Mouse (Mus musculus): Measurements from ENCODE around the gene Pax5. TPM values are rescaled to one million over a fixed set of nuclear protein-coding genes. Genes with fewer than 3 reads are reported as not detected.

Gene Pax5
- polyA plus RNA-seq, 1 experiment from 2014 or later = 0.06 TPM

GRCm38 (mm10) chr4:44672216-44672937 lies 37.9 kb downstream of the Pax5 start:
- Histone ChIP-seq H3K27me3 (replicated peaks) (peaks cover 40% of the 10 kb centered on the region), H3K27ac (no peak overlapping the region), H3K36me3 (no peaks in the 10 kb centered on the region), H3K4me3 (no peak overlapping the region), H3K4me1 (no peaks in the 10 kb centered on the region), H3K9me3 (replicated peaks) (no peaks in the 10 kb centered on the region), H3K9ac (no peak overlapping the region), H3K4me2 (no peak overlapping the region)
- 41% methylated on average over 10 of the region's 10 CpGs for WGBS (ENCODE audit: insufficient replicate concordance)
- ATAC-seq = no peak

GRCm38 (mm10) chr4:44671486-44671885 lies 38.8 kb downstream of the Pax5 start:
- no peak overlapping the region for H3K27ac ChIP-seq

GRCm38 (mm10) chr4:44671035-44671434 lies 39.3 kb downstream of the Pax5 start:
- Histone ChIP-seq H3K9ac (no peak overlapping the region), H3K4me3 (no peak overlapping the region), H3K27ac (no peak overlapping the region), H3K27me3 (replicated peaks) (peaks cover 53% of the 10 kb centered on the region), H3K36me3 (no peaks in the 10 kb centered on the region), H3K9me3 (replicated peaks) (no peaks in the 10 kb centered on the region), H3K4me2 (no peak overlapping the region), H3K4me1 (no peaks in the 10 kb centered on the region)
- 65% methylated on average over 2 of the region's 2 CpGs for WGBS (ENCODE audit: insufficient replicate concordance)
- ATAC-seq = no peak

More at GRCm38 (mm10) chr4:44671486-44671885, 38.8 kb downstream of the Pax5 start:
- H3K9me3 ChIP-seq (replicated peaks) = no peaks in the 10 kb centered on the region
- WGBS (ENCODE audit: insufficient replicate concordance) = 69% methylated on average over 3 of the region's 3 CpGs
- no peak overlapping the region for H3K4me3 ChIP-seq
- H3K4me2 ChIP-seq = no peak overlapping the region
- H3K36me3 ChIP-seq = no peaks in the 10 kb centered on the region
- peaks cover 49% of the 10 kb centered on the region for H3K27me3 ChIP-seq (replicated peaks)
- H3K4me1 ChIP-seq = no peaks in the 10 kb centered on the region
- ATAC-seq = no peak
- no peak overlapping the region for H3K9ac ChIP-seq

GRCm38 (mm10) chr4:44670380-44670779 lies 39.9 kb downstream of the Pax5 start:
- Histone ChIP-seq H3K36me3 (no peaks in the 10 kb centered on the region), H3K4me1 (no peaks in the 10 kb centered on the region), H3K4me2 (no peak overlapping the region), H3K27ac (no peak overlapping the region), H3K9me3 (replicated peaks) (no peaks in the 10 kb centered on the region), H3K4me3 (no peak overlapping the region), H3K27me3 (replicated peaks) (peaks cover 60% of the 10 kb centered on the region), H3K9ac (no peak overlapping the region)
- no peak for ATAC-seq
- 59% methylated on average over 4 of the region's 4 CpGs for WGBS (ENCODE audit: insufficient replicate concordance)

GRCm38 (mm10) chr4:44669485-44670181 lies 40.7 kb downstream of the Pax5 start:
- Histone ChIP-seq H3K27me3 (replicated peaks) (peaks cover 67% of the 10 kb centered on the region), H3K27ac (no peak overlapping the region), H3K9ac (no peak overlapping the region), H3K4me2 (no peak overlapping the region), H3K4me3 (no peak overlapping the region), H3K36me3 (no peaks in the 10 kb centered on the region), H3K9me3 (replicated peaks) (no peaks in the 10 kb centered on the region), H3K4me1 (no peaks in the 10 kb centered on the region)
- ATAC-seq = no peak
- WGBS (ENCODE audit: insufficient replicate concordance) = 69% methylated on average over 7 of the region's 7 CpGs

GRCm38 (mm10) chr4:44668574-44668973 lies 41.7 kb downstream of the Pax5 start:
- H3K4me2 ChIP-seq = no peak overlapping the region

GRCm38 (mm10) chr4:44668172-44668571 lies 42.1 kb downstream of the Pax5 start:
- no peak overlapping the region for H3K27ac ChIP-seq
- 48% methylated on average over 3 of the region's 3 CpGs for WGBS (ENCODE audit: insufficient replicate concordance)
- ATAC-seq = no peak

More at GRCm38 (mm10) chr4:44668574-44668973, 41.7 kb downstream of the Pax5 start:
- Histone ChIP-seq H3K27me3 (replicated peaks) (peaks cover 72% of the 10 kb centered on the region), H3K27ac (no peak overlapping the region), H3K9ac (no peak overlapping the region), H3K9me3 (replicated peaks) (no peaks in the 10 kb centered on the region), H3K4me3 (no peak overlapping the region), H3K36me3 (no peaks in the 10 kb centered on the region), H3K4me1 (no peaks in the 10 kb centered on the region; the same call in 1 of the 2 replicates)
- 45% methylated on average over 6 of the region's 6 CpGs for WGBS (ENCODE audit: insufficient replicate concordance)
- no peak for ATAC-seq

GRCm38 (mm10) chr4:44667369-44667768 lies 42.9 kb downstream of the Pax5 start:
- peaks cover 73% of the 10 kb centered on the region for H3K27me3 ChIP-seq (replicated peaks)
- H3K36me3 ChIP-seq = no peaks in the 10 kb centered on the region
- 67% methylated on average over 6 of the region's 6 CpGs for WGBS (ENCODE audit: insufficient replicate concordance)

More at GRCm38 (mm10) chr4:44668172-44668571, 42.1 kb downstream of the Pax5 start:
- Histone ChIP-seq H3K36me3 (no peaks in the 10 kb centered on the region), H3K9me3 (replicated peaks) (no peaks in the 10 kb centered on the region), H3K9ac (no peak overlapping the region), H3K27me3 (replicated peaks) (peaks cover 72% of the 10 kb centered on the region), H3K4me3 (no peak overlapping the region), H3K4me1 (no peaks in the 10 kb centered on the region; the same call in 1 of the 2 replicates), H3K4me2 (no peak overlapping the region)

GRCm38 (mm10) chr4:44664767-44665056 lies 45.6 kb downstream of the Pax5 start:
- no peak overlapping the region for H3K27ac ChIP-seq
- peak overlapping the region; percentile 65 for H3K4me2 ChIP-seq
- H3K4me3 ChIP-seq = peak overlapping the region; percentile 45
- H3K9me3 ChIP-seq (replicated peaks) = no peaks in the 10 kb centered on the region
- H3K36me3 ChIP-seq = no peaks in the 10 kb centered on the region
- ATAC-seq = no peak
- H3K27me3 ChIP-seq (replicated peaks) = peaks cover 86% of the 10 kb centered on the region
- no peaks in the 10 kb centered on the region; the same call in 1 of the 2 replicates for H3K4me1 ChIP-seq
- no peak overlapping the region for H3K9ac ChIP-seq
- WGBS (ENCODE audit: insufficient replicate concordance) = 22% methylated on average over 6 of the region's 6 CpGs

More at GRCm38 (mm10) chr4:44667369-44667768, 42.9 kb downstream of the Pax5 start:
- Histone ChIP-seq H3K4me1 (no peaks in the 10 kb centered on the region; the same call in 1 of the 2 replicates), H3K9me3 (replicated peaks) (no peaks in the 10 kb centered on the region), H3K4me2 (no peak overlapping the region), H3K4me3 (no peak overlapping the region), H3K27ac (no peak overlapping the region), H3K9ac (no peak overlapping the region)
- no peak for ATAC-seq

GRCm38 (mm10) chr4:44664004-44664766 lies 46.1 kb downstream of the Pax5 start:
- peak overlapping the region; percentile 65 for H3K4me2 ChIP-seq
- H3K27ac ChIP-seq = no peak overlapping the region
- 1% methylated on average over 81 of the region's 81 CpGs for WGBS (ENCODE audit: insufficient replicate concordance)
- H3K9ac ChIP-seq = no peak overlapping the region
- H3K4me1 ChIP-seq = no peaks in the 10 kb centered on the region; the same call in 1 of the 2 replicates
- H3K4me3 ChIP-seq = peak overlapping the region; percentile 45
- no peaks in the 10 kb centered on the region for H3K36me3 ChIP-seq
- ATAC-seq = no peak
- H3K9me3 ChIP-seq (replicated peaks) = no peaks in the 10 kb centered on the region
- H3K27me3 ChIP-seq (replicated peaks) = peaks cover 87% of the 10 kb centered on the region

GRCm38 (mm10) chr4:44663489-44663888 lies 46.8 kb downstream of the Pax5 start:
- H3K36me3 ChIP-seq = no peaks in the 10 kb centered on the region
- H3K27ac ChIP-seq = no peak overlapping the region
- H3K27me3 ChIP-seq (replicated peaks) = peaks cover 88% of the 10 kb centered on the region
- no peak overlapping the region for H3K4me3 ChIP-seq
- H3K4me1 ChIP-seq = no peaks in the 10 kb centered on the region; the same call in 1 of the 2 replicates
- peak overlapping the region; percentile 65; the same call in 1 of the 2 replicates for H3K4me2 ChIP-seq
- ATAC-seq = no peak
- H3K9me3 ChIP-seq (replicated peaks) = no peaks in the 10 kb centered on the region
- WGBS (ENCODE audit: insufficient replicate concordance) = 25% methylated on average over 10 of the region's 10 CpGs
- no peak overlapping the region for H3K9ac ChIP-seq

GRCm38 (mm10) chr4:44645181-44645580 lies 65.1 kb downstream of the Pax5 start:
- Histone ChIP-seq H3K4me1 (no peaks in the 10 kb centered on the region), H3K36me3 (no peaks in the 10 kb centered on the region), H3K27ac (no peak overlapping the region), H3K9ac (no peak overlapping the region), H3K4me3 (no peak overlapping the region), H3K9me3 (replicated peaks) (no peaks in the 10 kb centered on the region), H3K27me3 (replicated peaks) (no peaks in the 10 kb centered on the region), H3K4me2 (no peak overlapping the region)
- no peak for ATAC-seq
- 77% methylated on average over 4 of the region's 4 CpGs for WGBS (ENCODE audit: insufficient replicate concordance)

All from liver, embryonic 12.5 days (tissue).